Mouse (Mus musculus): Measurements from ENCODE around the gene Odf3l2. TPM values are rescaled to one million over a fixed set of nuclear protein-coding genes. Genes with fewer than 3 reads are reported as not detected.

Odf3l2 gene
- under 1 TPM in 1 of 2 experiments, not detected in 1; 0.27 TPM for total RNA-seq (2021)
- long read RNA-seq, experiment 1 = 0 reads
- long read RNA-seq, experiment 2 = 0 reads

DNA sequence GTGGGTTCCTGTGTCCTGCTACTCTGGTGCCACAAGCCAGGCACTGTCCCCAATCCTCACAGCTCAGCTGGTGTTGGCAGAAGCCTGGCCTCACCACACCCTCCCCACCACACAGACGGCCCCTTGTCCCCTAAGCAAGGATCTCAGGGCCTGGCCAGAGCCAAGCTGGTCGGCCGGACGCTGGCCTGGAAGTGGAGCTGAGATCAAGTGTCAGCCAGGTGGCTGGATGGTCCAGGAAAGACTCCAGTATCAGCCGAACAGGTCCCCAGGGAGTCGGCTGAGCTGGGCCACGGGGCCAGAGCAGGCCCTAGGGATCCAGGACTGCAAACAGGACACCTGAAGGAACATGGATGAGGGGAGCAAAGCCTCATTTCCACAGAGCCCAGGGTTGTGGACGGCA, at the start of gene Odf3l2:
TSS of gene Odf3l2 (minus strand) at position 28 of the 400 bp plus-strand sequence.
- Histone ChIP-seq H3K27ac (no peak within 1 kb of the TSS), H3K4me3 (no peak within 1 kb of the TSS)
- intact Hi-C loops (cut with DNase I) = no loop called here
- no peak for TF ChIP-seq CTCF (IDR thresholded peaks at IDR 0.05)
- DNase-seq (ENCODE audit: extremely low spot score in 1 of 2, low spot score in 2 of 2) = no peak

DNA sequence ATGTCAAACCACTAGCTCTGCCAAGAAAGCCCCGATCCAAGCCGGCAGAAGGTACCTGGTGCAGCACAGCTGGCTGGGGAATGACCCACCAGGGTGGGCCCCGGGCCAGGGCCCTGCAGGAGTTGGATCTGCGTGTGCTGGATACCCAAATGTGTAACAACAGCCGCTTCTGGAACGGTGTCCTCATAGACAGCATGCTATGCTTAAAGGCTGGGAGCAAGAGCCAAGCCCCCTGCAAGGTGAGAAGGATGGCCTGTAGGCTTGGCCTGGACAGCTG, 48.8 kb upstream of the Odf3l2 start:
- no peak for TF ChIP-seq CTCF (IDR thresholded peaks at IDR 0.05)
- Histone ChIP-seq H3K4me3 (no peak overlapping the region), H3K27ac (no peak overlapping the region)
- intact Hi-C loops (cut with DNase I) = no loop called here
- DNase-seq (ENCODE audit: extremely low spot score in 1 of 2, low spot score in 2 of 2) = no peak

DNA sequence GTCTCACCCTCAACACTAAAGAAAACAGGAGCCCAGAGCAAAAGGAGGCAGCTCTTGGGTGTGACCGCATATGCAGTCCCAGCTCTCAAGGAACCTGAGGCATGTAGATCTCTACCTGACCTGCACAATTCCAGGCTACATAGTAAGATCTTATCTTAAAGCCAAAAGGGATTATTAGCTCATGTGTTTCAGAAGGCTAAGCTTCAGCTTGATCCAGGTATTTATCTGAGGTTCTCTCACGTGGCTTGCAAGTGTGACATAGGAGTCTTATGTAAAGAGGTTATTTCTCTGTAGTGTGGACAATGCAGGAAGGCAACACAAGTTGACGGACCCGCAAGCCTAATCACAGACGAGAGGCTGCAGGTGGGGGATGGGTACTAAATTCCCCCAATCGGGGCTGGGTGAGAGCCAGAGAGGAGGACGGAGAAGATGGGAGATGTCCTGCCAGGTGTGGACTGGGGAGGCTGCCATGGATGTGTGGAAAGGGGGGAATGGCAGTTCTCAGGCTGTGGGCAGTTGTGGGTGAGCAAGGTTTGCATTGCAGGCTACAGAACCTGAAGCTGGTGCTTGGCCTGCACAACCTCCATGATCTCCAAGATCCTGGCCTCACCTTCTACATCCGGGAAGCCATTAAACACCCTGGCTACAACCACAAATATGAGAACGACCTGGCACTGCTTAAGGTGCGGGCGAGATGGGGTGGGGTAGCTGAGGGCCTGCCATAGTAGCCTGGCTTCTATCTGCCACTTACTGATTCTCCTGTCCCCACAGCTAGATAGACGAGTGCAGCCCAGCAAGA, 48.2 kb upstream of the Odf3l2 start:
- intact Hi-C loops (cut with DNase I) = no loop called here
- Histone ChIP-seq H3K4me3 (no peak overlapping the region), H3K27ac (no peak overlapping the region)
- no peak for DNase-seq (ENCODE audit: extremely low spot score in 1 of 2, low spot score in 2 of 2)
- TF ChIP-seq CTCF (IDR thresholded peaks at IDR 0.05) = no peak

DNA sequence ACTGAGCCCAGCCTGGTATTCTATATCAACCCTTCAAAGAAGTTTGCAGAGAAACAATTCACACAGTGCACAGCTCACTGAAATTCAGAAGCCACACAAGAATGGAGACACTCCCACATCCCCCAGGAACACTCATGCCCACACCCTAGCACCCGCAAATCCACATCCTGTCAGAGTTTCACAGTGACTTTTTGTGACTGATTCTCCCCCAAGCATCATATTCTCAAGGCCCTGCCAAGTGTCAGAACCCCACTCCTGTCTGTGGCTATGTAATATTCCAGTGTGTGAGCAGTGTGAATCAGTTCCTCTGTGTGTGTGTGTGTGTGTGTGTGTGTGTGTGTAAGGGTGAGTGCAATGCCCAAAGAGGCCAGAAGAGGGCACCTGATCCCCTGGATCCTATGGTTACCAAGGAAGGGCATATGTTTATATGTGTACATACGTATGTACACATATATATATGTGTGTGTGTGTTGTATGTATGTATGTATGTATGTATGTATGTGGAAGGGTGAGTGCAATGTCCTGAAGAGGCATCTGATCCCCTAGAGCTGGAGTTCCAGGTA, 46.5 kb upstream of the Odf3l2 start:
- no peak for DNase-seq (ENCODE audit: extremely low spot score in 1 of 2, low spot score in 2 of 2)
- intact Hi-C loops (cut with DNase I) = no loop called here
- Histone ChIP-seq H3K4me3 (no peak overlapping the region), H3K27ac (no peak overlapping the region)
- TF ChIP-seq CTCF (IDR thresholded peaks at IDR 0.05) = no peak; the same call in none of the 2 replicates

DNA sequence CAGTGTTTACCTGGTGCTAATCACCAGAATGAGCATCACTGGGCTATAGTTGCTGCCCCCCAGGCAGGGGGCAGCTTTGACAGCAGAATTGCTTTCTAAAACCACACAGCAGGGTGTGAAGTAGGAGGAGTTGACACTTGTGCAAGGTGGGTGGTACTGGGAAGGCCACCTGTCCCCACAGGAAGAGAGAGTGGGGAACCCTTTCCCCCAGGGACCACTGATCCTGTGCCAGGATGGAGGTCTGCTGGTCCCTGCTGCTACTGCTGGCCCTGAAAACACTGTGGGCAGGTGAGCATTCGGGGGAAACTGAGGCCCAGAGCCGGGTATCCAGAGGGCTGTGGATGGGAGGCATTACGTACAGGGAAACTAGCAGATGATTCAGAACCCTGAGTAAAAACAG, 43.6 kb upstream of the Odf3l2 start:
- intact Hi-C loops (cut with DNase I) = no loop called here
- TF ChIP-seq CTCF (IDR thresholded peaks at IDR 0.05) = no peak
- no peak overlapping the region for H3K4me3 ChIP-seq
- DNase-seq (ENCODE audit: extremely low spot score in 1 of 2, low spot score in 2 of 2) = no peak
- no peak overlapping the region for H3K27ac ChIP-seq

DNA sequence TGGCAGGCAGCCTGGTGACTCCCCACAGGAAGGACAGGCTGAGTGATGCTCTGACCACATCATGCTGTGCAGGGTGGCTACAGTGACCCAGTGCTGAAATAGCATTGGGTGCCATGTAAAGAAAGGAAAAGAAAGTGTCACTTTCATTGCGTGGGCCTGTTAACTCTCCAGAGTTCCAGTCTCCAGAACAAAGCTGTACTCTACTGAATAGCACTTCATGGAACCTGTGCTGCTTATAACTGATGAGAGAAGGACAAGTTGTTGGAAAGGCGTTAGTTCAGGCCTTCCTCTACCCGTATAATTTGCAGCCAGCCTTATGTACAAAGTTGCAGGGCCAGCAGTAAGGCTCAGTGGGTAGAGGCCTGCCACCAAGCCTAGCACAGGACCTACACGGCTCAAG, 43.2 kb upstream of the Odf3l2 start, which contains the start of gene Gzmm:
TSS of gene Gzmm (plus strand) at position 301 of the 400 bp plus-strand sequence.
- TF ChIP-seq CTCF (IDR thresholded peaks at IDR 0.05) = no peak
- Histone ChIP-seq H3K4me3 (no peak within 1 kb of the TSS), H3K27ac (no peak within 1 kb of the TSS)
- intact Hi-C loops (cut with DNase I) = no loop called here
- DNase-seq (ENCODE audit: extremely low spot score in 1 of 2, low spot score in 2 of 2) = no peak

DNA sequence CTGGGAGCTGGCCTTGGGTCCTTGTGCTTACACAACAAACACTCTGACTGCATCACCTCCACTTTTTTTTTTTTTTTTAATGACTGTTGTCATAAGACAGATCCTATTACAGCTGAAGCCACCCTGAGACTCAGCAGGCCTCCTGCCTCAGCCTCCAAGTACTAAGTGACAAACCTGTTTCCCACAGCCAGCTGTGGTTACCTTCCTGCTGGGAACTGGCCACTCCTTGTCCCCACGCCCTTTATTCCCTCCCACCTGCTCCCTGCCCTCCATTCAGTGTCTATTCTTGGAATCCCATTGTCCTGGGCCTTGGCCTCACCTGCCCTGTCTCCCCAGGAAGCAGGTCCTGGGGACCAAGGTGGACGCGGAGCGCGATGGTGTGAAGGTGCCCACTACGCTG, 42.0 kb upstream of the Odf3l2 start:
- no peak for TF ChIP-seq CTCF (IDR thresholded peaks at IDR 0.05)
- intact Hi-C loops (cut with DNase I) = no loop called here

DNA sequence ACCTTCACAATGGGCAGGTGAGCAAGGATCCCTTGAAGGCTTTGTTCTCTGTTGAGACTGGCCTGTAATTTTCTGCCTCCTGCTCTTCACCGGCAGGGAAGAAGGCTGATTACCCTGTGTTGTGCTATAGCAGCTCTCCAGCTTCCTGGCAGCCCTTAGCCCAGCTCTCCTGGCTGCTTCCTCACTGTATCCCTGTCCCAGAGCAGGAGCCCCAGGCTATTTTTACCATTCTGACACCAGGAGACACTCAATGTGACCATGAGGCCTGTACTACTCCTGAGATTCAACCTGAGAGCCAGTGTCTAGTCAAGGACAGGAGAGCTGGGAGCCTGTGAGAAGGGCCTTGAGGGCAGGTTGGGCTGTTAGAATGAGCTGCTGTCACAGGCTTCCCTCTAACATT, 41.2 kb upstream of the Odf3l2 start:
- intact Hi-C loops (cut with DNase I) = no loop called here
- no peak for TF ChIP-seq CTCF (IDR thresholded peaks at IDR 0.05)
- no peak overlapping the region for H3K4me3 ChIP-seq
- no peak overlapping the region for H3K27ac ChIP-seq
- no peak for DNase-seq (ENCODE audit: extremely low spot score in 1 of 2, low spot score in 2 of 2)

More for the DNA sequence above, 42.0 kb upstream of the Odf3l2 start:
- Histone ChIP-seq H3K4me3 (no peak overlapping the region), H3K27ac (no peak overlapping the region)
- DNase-seq (ENCODE audit: extremely low spot score in 1 of 2, low spot score in 2 of 2) = no peak

DNA sequence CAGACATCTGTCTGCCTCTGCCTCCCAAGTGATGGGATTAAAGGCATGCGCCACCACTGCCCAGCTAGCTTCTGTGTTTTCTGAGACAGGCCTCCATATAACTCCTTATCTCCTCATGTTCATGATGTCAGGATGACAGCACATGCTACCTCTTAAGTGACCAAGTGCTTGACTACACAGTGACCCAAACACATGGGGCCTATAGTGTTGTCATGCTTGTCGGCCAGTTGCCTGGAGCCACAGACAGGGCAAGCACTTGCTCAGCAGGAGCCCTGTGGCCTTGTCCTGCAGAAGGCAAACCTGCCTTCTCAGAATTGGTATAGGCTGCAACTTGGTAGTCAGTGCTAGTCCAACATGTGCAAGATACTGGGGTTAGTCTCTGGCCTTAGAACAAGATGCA, 40.7 kb upstream of the Odf3l2 start:
- no peak overlapping the region for H3K27ac ChIP-seq
- TF ChIP-seq CTCF (IDR thresholded peaks at IDR 0.05) = no peak
- no peak overlapping the region for H3K4me3 ChIP-seq
- DNase-seq (ENCODE audit: extremely low spot score in 1 of 2, low spot score in 2 of 2) = no peak
- intact Hi-C loops (cut with DNase I) = no loop called here

DNA sequence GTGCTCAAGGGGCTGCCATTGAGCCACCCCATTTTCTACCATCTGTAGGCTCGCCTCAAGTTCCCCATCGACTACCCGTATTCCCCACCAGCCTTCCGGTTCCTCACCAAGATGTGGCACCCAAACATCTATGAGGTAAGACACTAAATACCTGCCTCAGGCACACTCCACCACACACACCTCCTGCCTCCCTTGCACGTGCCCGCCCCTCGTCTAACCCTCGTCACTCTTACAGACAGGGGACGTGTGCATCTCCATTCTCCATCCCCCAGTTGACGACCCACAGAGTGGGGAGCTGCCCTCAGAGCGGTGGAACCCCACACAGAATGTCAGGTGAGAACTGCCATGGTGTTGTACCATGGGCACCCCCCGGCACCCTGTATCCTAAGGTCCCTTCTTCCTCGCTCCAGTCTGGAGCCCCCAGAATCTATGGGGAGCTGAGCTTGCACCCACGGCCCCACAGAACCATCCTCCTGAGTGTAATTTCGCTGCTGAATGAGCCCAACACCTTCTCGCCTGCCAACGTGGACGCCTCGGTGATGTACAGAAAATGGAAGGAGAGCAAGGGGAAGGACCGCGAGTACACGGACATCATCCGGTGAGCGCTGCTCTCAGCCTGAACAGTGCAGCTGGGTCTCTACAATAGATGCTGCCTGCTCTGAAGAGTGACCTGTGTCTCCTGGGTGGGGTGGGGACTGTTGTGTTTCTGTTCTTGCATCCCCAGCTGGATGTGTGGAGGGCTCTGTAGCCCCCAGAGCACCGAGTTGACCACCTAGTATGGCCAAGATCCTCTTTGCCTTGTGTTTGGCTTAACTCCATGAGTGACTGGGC, 39.4 kb upstream of the Odf3l2 start:
- H3K4me3 ChIP-seq = no peak overlapping the region
- DNase-seq (ENCODE audit: extremely low spot score in 1 of 2, low spot score in 2 of 2) = no peak
- intact Hi-C loops (cut with DNase I) = no loop called here
- no peak for TF ChIP-seq CTCF (IDR thresholded peaks at IDR 0.05)
- H3K27ac ChIP-seq = no peak overlapping the region

DNA sequence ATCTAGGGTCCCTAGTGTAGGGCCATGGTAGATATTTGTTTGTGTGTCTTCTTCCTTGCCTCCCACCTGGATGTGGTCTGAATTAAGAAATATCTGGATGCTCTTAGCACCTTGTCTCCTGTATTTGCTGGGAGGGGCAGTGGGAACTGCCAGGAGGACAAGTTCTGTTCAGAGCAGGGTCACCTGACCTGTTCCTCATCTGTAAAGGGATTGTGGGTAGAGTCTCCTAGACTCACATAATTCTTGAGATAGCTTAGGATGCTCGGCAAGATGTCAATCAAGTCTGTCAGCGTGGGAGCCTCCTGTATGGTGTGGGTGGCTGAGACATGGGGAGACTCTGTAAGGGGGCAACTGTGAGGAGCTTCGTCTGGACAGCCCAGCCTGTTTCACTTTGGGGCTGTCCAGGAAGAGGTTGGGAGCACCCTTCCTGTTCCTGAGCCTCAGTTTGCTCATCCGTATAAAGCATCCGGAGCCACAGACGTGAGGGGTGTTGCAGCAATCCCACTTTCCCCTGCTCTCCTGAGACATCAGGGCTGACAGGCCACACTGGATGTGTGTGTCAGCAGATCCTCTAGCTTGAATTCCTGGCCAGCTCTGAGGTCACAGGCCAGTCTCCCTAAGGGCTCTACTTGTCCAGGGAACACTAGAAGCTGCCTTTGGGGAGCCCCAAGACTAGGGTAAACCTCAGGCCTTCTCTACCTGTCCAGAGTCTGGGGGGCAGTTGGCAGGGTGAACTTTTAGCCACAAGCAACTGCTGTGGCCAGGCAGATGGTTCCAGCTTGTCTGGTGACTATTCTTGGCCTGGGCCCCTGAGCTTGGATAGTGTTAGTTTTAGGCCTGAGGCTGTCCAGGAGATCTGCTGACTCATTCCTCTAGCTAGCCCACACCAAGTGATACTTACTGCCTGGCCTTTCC, 38.4 kb upstream of the Odf3l2 start:
- DNase-seq (ENCODE audit: extremely low spot score in 1 of 2, low spot score in 2 of 2) = no peak
- intact Hi-C loops (cut with DNase I) = no loop called here
- Histone ChIP-seq H3K27ac (peak overlapping the region; percentile 77), H3K4me3 (peak overlapping the region; percentile 63)
- no peak for TF ChIP-seq CTCF (IDR thresholded peaks at IDR 0.05)

All from left cerebral cortex, adult 2 months (tissue).